Mouse (Mus musculus) Muller cell, postnatal 12 days (primary cell): Measurements from ENCODE around the gene Rgma.

Experiments used
- DNase-seq: peaks from one replicate; pipeline ENCODE4 v3.0.0-alpha.2; 2015; ENCODE audit errors: inconsistent ontology term

The Rgma gene

DNA sequence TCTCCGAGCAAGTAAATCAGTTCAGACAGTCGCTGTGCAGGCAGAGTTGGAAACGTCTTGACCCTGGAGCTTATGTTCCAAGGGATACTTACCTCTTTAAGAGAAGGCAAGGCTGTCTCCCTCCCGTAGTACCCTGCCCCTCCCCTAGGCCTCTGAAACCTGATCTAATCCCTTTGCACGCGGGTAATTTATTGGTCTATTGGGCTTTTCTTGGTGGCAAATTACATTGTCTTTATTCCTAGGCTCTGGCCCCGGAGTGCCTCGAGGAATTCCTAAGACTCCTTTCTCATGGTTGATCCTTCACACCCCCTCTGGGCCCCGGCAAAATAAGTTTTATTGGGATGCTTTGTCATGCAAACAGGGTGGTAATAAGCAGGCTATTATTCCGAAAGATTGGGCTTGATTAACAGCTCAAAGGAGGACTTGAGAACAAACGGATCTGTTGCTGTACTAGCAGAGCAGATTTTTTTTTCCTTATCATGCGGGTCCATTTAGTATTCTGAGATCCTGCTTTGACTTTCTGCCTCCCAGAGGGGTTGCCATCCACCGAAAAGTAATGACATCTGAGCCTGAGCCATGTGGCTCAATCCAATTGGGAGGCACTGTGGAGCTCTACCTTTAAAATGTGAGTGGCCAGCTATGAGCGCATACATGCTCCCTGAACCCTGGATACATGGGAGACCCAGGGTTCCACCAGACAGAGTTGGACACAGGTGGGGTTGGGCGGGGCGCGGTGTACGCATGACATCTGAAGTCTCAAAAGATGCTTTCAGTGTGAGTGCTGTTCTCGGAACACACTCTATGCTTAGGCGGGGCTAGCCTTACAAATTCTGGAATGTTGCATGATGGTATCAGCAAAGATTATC, 25.0 kb downstream of the Rgma start:
- peak; percentile 58 for DNase-seq

DNA sequence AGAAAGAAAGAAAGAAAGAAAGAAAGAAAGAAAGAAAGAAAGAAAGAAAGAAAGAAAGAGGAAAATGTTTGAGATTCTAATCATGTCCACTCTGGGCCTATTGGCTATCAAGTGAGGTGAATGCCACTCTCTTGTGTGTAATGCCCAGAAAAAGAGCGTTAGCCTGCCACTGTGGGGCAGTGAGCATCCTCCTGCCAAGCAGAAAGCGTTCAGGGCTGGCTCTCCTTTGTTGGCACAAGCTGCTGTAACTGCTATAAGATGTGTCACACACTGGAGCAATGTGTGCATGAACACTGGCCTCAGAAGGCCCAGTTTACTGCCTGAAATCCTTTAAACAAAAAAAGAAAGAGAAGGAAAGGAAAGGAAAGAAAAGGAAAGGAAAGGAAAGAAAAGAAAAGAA, 26.8 kb downstream of the Rgma start:
- peak; percentile 54 for DNase-seq

DNA sequence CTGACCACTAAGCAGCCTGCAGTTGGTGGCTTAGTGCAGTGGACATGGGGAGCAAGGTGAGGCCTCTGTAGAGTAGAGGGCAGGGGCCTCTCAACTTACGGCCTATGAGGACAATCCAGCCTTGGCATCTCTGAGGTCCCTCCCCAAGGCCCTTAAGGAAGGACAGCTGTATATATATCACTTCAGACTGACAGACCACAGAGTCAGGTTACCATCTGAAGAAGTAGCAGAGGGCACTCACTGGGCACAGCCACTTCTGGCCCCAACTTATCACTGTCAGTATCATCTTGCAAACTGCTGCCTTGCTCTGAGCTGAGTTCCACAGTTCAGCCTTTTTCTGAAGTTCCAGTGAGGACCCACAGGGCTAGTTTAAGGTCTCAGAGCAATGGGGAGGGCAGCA, 27.4 kb downstream of the Rgma start:
- DNase-seq = no peak

DNA sequence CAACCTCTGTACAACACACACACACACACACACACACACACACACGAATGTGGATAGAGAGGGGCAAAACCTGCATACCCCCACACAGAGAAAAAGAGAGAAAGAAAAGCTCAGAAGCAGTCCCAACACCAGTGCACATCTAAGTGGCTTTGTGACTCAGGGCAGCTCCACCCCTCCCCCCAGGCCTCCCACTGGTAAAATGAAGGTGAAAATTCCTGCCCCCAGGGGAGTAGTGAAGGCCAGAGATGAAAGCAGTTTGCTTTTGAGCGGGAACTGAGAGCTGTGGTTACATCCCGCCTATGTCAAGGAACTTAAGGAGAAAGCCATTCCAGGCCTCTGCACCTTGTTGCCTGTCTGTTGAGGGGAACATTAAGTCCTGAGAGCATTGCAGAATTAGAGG, 28.2 kb downstream of the Rgma start:
- peak; percentile 21 for DNase-seq

DNA sequence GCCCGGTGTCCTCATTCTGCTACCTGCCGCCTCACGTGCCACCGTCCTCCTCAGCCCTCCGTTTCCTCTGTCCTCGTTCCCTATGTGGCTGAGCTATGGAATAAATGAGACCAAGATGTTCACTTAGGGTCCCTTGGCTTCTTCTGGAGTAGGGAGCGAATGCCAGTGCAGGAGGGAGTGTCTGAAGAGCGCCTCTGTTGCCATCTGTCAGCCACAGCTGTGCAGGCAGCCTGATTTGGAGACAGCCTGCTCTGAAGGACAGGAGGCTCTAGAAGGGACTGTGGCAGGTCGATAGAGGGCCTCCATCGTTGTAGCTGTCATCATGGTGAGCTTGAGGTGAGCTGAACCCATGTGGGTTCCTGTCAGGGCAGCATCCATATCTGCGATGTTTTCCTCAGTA, 30.2 kb downstream of the Rgma start:
- DNase-seq = no peak

DNA sequence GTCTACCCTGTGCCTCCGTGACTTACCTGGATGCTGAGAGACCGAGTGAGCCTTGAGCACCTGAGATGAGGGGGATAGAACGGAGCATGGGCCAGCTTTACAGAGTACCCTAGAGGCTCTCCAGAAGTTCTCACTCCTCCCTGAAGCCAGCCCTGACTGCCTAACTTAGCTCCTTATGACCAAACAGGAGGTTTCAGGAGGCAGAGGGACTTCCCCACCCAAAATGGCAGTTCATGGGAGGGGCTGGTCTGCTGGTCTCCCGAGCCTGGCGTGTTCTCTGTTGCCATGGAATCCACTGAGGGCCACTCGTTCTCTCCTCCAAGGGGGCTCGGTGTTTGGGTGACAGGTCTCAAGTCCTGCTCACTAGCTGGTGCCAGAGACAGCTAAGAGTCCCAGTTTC, 36.2 kb downstream of the Rgma start:
- DNase-seq = no peak

DNA sequence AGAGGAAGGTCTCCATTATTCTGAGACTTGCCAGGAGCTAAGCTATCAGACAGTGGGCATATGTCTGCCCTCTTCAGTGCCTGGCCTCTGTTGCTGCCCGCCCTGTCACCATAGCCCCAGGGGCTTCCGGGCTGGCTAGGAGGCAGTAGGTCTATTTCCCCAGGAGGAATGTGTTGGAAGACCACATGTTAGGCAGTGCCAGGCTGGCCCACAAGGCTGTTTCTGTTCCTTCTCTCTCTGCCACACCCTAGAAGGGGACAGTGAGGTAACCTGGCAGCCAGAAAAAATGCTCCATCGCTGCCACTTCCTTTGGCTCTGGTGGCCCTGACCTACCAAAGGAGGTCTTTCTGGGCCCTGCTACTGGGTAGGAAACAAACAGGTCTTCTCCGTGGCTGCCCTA, 36.7 kb downstream of the Rgma start:
- DNase-seq = peak; percentile 60

DNA sequence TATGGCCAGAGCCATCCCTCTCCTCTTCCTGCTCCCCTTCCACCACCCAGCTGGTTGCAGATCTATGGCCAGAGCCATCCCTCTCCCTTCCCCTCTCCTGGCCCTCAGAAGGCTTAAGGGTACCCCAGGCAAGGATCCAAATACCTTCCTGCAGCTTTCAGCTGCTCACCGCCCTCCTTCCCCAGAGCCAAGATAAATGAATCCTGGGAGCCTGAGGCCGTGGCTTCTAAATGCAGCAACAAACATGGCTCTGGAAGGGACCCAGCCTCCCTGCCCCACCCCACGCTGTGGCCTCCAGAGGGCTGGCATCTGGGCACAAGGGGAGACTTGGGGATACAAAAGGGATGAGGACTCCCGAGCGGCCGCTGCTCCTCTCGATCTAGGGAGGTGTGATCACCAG, 37.1 kb downstream of the Rgma start:
- peak; percentile 25 for DNase-seq

DNA sequence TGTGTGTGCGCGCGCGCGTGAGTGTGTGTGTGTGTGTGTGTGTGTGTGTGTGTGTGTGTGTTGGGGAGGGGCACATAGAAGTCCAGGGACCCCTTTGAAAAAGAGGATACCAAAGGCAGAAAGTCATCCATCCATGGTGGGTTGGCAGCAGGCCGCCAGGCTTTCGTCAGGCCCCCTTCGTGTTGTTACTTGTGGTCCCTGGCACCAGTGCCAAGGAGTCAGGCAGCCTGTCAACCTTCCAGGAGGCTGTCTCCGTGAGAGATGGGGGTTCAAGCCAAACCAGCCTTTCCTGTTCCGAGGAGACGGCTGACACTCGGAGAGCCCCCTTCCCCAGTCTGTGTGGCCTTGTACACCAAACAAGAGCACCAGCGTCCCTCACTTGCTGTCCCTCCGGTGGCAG, 38.9 kb downstream of the Rgma start:
- no peak for DNase-seq

DNA sequence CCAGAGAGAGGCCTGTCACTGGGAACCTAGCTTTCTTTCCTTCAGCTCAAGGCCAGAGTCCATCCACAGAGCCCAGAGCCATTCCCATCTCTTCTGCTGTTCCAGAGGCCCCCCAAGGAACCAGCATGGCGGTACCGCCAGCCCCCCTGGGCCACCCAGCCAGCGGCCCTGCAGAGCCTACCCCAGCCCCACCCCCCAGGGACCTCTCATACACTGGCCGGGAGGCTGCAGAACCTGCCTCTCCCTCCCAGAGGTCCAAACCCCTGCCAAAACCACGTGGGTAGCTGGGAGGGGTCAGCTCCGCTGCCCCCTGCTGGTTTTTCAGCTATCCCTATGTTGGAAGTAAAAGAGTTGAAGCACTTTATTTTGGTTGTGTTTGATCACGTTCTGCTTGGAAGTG, 44.1 kb downstream of the Rgma start:
- DNase-seq = no peak

DNA sequence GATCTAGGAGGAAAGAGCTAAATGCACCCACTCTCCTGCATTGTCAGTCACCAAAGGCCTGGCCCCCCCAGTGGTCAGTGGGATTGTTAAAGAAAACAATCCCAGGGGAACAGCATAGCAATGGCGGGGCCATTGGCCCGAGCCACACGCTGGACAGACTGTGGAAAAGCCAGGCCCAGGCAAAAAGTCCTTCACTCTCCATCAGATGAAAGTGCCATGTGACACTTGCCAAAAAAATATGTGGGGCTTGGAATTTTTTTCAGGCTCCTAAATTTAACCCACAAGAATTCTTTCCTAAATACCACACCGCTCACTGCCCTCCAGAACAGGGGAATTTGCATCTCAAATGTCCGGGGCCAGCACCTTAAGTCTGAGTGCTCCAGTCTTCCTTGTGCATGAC, 45.5 kb downstream of the Rgma start:
- peak; percentile 51 for DNase-seq

DNA sequence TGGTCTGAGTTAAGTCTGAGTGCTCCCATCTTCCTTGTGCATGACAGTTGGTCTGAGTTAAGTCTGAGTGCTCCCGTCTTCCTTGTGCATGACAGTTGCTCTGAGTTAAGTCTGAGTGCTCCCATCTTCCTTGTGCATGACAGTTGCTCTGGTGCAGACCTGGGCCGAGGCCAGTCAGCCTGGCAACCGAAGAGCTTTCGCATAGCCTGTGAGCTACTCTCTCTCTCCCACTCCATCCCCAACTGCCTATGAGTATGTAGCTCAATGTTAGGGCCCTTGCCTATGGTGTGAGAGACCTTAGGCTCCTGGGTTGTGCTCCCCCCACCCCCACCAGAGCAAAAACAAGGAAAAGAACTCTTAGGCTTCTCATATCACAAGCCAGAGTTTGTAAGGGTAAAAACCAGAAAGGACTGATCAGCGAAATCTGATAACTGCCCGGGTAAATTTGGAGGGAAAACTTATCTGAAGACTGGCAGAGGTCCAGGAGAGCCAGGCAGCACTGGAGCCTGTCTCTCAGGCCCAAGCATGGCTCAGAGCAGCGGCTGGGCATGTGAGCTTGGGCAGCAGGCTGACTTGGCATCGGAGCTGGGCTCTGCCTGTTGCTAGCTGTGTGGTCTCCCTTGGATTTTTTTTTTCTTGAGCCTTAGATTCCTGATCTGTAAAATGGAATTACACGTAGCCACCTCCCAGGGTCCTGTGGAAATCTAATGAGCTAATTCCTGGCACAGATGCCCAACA, 46.1 kb downstream of the Rgma start:
- peak; percentile 43 for DNase-seq

DNA sequence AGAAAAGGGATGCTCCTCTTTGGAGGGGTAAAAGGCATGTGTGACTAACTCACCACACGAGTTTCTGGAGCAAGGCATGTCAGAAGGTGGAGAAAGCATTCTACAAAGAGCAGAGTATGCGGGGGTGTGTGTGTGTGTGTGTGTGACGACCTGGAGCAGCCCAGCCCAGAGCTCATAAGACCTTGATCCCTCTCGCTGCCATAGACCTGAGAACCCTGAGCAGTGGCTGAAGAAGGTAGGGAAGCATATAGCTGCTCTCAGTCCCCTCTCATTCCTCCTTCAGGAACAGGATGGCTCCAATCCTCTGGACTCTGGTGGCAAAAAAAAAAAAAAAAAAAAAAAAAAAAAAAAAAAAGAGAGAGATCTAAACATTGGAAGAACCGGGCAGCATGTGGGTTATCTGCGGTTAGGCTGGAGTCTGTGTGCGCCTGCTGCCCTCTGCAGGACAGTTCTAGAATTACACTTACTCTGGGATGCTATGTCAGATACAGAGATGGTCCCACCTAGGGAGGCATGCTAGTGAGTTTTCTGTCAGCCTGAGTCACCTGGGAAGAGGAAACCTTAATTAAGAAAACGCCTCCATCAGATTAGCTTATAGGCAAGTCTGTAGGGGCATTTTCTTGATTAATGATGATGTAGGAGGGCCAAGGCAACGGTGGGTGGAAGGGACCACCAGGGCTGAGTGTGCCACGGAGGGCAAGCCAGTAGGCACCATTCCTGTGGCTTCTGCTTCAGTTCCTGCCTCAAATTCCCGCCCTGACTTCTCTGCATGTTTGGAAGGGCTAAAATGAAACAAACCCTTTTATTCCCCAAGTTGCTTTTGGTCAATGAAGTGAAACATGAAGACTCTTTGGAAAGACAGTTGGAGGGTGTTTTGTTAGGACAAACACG, 47.2 kb downstream of the Rgma start:
- peak; percentile 72 for DNase-seq

DNA sequence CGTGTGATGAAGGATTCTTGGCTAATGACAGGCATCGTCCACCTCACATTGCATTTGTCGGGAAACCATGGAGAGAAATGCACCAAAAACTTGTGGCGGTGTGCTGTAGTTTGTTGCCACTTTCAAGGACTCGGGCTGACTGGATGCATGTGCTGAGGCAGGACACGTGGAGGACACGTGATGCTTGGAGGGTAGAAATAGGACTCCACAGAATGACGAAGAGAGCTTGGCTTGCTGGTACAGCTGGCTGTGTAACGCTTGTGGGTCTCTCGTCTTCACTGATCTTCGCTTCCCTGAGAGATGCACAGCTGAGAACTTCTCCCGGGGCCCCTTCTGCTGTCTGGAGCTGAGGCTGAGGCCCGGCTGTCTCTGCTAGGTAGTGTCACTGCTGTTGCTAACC, 47.9 kb downstream of the Rgma start:
- peak; percentile 16 for DNase-seq

DNA sequence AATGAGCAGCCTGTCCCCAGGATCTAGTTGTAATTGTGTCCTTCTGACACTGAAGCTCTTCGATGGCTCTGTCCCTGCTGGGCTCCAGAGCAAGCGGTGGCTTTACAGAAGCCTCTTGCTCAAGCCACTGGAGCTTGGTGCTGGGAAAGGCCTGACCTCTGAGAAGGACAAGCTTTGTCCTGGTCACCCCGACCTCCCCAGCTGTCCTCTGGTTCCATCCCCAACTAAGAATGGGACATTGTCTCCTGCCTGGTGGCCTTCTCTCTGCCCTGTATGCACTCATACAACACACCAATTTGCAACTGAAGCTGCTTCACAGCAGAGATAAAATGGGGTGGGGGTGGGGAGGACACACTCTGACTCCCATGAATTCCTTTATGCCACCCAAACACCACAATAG, 48.9 kb downstream of the Rgma start:
- peak; percentile 79 for DNase-seq

DNA sequence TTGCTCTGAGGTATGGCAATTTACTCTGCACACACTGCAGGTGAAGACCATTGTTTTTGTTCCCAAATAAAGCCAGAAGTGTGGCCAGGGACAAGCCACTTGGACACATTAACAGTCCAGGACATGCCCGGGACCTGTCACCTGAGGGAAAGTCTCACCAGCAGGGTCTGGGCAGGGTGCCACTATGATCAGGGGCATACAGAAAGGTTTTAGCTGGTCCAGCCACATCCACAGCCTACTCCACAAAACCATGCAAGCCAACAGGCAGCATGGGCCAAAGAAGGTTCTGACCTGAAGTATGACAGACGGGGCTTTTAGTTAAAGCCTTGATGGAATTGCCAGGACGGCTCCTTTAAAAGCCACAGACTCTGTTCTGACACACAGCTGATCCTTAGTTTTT, 49.4 kb downstream of the Rgma start:
- no peak for DNase-seq

DNA sequence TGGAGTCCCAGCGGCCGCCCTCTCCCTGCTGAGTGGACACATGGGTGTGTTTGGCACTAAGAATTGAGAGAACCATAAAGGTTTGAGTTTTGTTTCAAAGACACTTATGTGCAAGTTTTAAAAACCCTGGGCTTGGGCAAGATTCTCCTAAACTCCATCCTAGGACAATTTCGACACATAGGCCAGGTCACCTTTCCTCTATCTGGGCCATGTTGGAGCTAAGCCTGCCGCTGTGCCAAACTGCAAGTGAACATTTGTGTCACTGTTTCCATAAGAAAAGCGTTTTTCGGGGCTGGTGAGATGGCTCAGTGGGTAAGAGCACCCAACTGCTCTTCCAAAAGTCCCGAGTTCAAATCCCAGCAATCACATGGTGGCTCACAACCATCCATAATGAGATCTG, 50.1 kb downstream of the Rgma start:
- no peak for DNase-seq

DNA sequence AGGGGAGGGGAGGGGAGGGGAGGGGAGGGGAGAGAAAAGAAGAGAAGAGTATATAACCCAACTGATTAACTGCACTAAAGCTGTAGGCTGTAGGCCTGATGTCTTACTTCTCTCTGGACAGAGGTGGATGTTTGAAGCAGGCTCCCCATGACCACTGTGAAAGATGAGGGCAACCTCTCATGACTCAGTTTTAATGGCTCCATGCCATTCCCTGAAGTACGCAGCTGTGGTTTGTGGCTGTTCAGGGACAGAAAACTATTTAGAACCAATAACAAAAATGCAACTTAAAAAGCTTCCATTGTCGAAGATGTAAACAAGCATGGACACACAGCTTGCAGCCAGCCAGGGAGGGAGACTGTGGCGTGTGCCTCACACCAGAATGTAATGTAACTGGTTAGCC, 50.9 kb downstream of the Rgma start:
- DNase-seq = peak; percentile 90

DNA sequence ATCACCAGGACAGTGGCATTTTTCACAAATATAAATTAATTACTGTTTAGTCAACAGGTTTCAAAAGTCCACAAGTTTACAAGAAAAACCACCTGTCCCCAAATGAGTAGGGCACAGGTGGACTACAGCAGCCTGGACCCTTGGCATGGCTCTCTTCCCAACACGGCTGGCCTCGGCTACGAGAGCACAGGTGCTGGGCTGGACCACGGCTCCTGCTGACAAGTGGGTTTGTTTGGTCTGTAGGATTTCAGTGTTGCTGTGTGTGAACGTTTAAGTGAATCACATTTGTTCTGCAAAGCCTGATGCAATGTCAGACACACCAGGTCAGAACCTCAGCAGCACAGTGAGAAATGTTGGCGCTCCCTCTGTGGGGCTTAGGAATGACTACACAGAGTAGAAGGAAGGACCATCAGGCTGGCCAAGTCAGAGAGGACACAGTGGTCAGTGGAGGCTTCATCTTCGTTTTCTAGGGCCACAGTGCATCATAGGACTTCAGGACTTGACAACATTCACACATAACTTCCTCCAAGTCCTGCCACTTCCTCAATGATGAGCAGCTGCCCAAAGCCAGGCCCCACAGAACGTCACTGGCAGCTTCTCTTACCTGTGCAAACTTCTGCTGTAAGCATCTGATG, 51.6 kb downstream of the Rgma start:
- no peak for DNase-seq

DNA sequence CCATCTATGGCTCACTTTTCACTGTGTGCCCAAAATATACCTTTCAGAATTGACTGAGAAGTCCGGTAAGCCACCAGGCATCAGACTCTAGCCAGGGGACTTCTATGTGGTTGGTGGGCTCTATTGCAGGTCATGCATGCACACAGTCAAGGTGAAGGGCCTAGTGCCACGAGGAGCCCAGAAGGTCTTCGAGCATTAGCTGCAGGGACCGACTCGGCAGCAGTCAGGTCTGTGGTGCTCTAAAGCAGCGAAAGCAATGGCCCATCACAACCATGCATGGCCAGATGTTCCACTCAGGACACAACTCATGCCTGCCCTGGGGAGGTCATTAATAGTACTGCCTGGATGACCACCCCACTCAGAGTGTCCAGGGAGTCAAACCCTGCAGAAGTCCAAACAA, 52.5 kb downstream of the Rgma start:
- no peak for DNase-seq

DNA sequence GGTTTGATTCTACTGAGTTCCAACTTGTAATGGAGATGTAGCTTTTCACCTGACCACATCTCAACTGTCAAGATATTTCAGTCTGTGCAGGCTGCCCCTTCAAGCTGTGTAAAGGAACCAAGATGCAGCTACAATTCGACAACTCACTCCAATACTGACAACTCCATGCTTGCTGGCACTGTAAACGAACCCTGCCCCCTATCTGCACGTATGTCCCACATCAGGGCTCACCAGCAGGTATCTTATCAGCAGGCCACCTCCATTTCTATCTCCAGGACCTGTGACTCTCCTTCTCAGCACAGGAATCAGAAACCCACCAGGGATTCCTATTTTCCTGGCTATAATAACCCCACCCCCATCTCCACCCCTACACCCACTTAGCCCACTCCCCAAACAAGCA, 53.2 kb downstream of the Rgma start:
- no peak for DNase-seq
